Mouse (Mus musculus): ENCODE results near the gene Tes3-ps.

- TF ChIP-seq CTCF (conservative IDR thresholded peaks at IDR 0.05; ENCODE audit: insufficient read depth, insufficient read length, low read depth, low read length) (no peak), POLR2A (IDR thresholded peaks at IDR 0.05; ENCODE audit: low read depth, low read length) (no peak)
Measured at GRCm38 (mm10) chr13:49471981-49472675, 21.0 kb upstream of the Tes3-ps start.

Measured in kidney, adult 2 months (tissue).